Mouse (Mus musculus) embryonic facial prominence, embryonic 10.5 days (tissue): ENCODE measurements around the gene Inava. TPM values are rescaled to one million over a fixed set of nuclear protein-coding genes. Genes with fewer than 3 reads are reported as not detected.
A peak's percentile ranks its signal among the peaks of the same experiment; 100 is the strongest.

Experiments used
- DNase-seq: peaks from one replicate; pipeline ENCODE4 v3.0.0-alpha.2; 2017; ENCODE audit warnings: low spot score
- H3K27ac ChIP-seq: fragments of 300-500 bp; sonication (generic); replicated peaks from 2 replicates; pipeline ENCODE4 v1.5.1; 2016; ENCODE audit warnings: mild to moderate bottlenecking
- H3K27me3 ChIP-seq: fragments of 300-500 bp; sonication (generic); replicated peaks from 2 replicates; pipeline ENCODE4 v1.6.1; 2016; ENCODE audit warnings: low read depth, mild to moderate bottlenecking; ENCODE audit not compliant: poor library complexity, severe bottlenecking
- H3K36me3 ChIP-seq: fragments of 300-500 bp; sonication (generic); replicated peaks from 2 replicates; pipeline ENCODE4 v1.6.1; 2016; ENCODE audit warnings: mild to moderate bottlenecking, moderate library complexity
- H3K4me1 ChIP-seq: fragments of 300-500 bp; sonication (generic); 2 replicates; pipeline ENCODE4 v1.6.1; 2016
- H3K4me3 ChIP-seq: fragments of 300-500 bp; sonication (generic); 2 replicates; pipeline ENCODE4 v1.5.1; 2016; ENCODE audit warnings: mild to moderate bottlenecking, moderate library complexity
- H3K9me3 ChIP-seq: fragments of 300-500 bp; sonication (generic); 2 replicates; pipeline ENCODE4 v1.6.1; 2016; ENCODE audit warnings: mild to moderate bottlenecking
- WGBS: fragments of 180-500 bp; shearing (Covaris S2); methylation state at CpG from one replicate; pipeline ENCODE4 v1.1.7; 2016; 5-methylcytosine and 5-hydroxymethylcytosine counted together
- polyA plus RNA-seq: library from polyadenylated mRNA; unstranded; fragments of >200 nt; fragmentation: Nextera tagmentation; extraction: Ambion mirVana; gene quantifications from 2 replicates; pipeline ENCODE4 v1.2.1, GENCODE M21; 2016

Gene Inava
- polyA plus RNA-seq = 24.1 and 26.4 TPM in 2 replicates

DNA sequence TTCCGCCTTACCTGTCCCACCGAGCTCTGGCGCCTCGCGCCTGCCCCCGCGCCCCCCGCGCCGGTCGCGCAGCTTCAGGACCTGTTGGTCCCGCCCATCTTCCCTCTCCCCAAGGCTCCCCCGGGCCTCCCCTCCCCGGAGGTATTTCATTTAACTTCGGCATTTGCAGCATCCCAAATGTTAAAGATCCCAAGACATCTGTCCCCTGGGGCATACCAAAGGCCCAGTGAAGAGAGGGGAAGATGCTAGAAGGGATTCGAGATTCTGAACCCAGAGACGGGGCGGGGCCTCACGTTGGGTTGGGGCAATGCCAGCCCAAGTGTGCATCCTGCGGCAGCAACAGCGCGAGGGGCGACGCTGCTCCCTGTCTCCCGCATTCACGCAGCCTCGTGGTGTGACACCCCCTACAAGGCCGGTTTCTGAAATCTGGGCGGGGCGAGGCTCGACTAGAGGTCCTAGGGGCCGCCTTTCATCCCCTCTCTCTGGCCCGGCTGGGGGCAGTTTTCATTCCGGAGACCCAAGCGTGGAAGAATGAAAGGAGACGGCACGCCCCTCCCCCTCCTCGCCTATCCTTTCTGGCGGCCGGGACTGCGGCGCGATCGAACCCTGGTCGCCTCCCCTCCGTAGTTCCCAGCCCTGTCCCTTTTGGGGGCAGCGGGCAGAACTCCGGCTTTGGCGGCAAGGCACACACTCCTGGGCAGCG lies at the start of gene Inava:
Inava (minus strand) TSS at position 373 of the 703 bp plus-strand sequence.
- Histone ChIP-seq H3K9me3 (no peaks in the 10 kb centered on the region), H3K27ac (peak within 1 kb of the TSS; percentile 94), H3K27me3 (peaks cover 31% of the 10 kb centered on the region; the same call in 1 of the 2 replicates), H3K36me3 (no peaks in the 10 kb centered on the region), H3K4me3 (peak within 1 kb of the TSS; percentile 79), H3K4me1 (peaks cover 54% of the 10 kb centered on the region)
- peak; percentile 92 for DNase-seq
- under 1% methylated on average over 51 of the region's 51 CpGs for WGBS

DNA sequence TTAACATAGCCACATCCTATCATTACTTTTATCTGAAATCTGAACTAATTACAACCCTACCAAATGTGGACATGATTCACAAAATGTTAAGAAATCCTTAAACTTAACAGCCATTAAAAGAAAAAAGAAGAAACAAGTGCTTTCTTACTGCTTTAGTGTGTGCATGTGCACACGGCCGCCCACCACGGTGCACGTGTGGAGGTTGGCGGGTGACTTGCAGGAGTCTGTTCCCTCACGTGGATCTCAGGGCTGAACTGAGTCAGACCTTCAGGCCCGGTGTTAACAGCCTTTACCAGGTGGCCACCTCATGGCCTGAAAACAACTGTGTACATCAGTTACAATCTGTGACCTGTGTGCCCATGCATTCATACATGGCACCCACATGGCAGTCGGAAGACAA lies 43.3 kb upstream of the Inava start:
- peaks cover 99% of the 10 kb centered on the region for H3K36me3 ChIP-seq
- H3K4me1 ChIP-seq = no peaks in the 10 kb centered on the region
- H3K27me3 ChIP-seq = no peaks in the 10 kb centered on the region
- H3K9me3 ChIP-seq = no peaks in the 10 kb centered on the region
- no peak for DNase-seq
- H3K4me3 ChIP-seq = no peak overlapping the region
- H3K27ac ChIP-seq = no peak overlapping the region
- 92% methylated on average over 8 of the region's 8 CpGs for WGBS

DNA sequence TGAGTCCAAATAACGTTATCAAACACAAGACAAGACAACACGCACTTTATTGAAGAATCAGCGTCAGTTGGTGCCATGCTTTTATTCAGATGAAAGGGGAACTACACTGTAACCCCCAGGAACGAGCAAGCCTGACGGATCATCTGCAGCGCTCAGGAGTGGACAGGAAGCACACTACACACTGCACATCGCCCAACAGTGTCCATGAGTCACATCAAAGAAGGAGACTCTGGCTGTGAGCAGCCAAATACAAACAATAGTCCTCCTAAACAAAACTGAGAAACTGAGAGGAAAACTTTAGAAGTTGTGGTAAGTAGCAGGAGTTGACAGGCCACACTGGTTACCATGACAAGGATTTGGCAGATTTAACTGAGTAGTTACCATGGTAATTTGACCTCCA lies 34.2 kb upstream of the Inava start:
- no peak overlapping the region for H3K27ac ChIP-seq
- DNase-seq = no peak
- 85% methylated on average over 7 of the region's 7 CpGs for WGBS
- H3K9me3 ChIP-seq = no peaks in the 10 kb centered on the region
- H3K4me3 ChIP-seq = no peak overlapping the region
- peaks cover 49% of the 10 kb centered on the region for H3K36me3 ChIP-seq
- peaks cover 5% of the 10 kb centered on the region for H3K27me3 ChIP-seq
- no peaks in the 10 kb centered on the region for H3K4me1 ChIP-seq

DNA sequence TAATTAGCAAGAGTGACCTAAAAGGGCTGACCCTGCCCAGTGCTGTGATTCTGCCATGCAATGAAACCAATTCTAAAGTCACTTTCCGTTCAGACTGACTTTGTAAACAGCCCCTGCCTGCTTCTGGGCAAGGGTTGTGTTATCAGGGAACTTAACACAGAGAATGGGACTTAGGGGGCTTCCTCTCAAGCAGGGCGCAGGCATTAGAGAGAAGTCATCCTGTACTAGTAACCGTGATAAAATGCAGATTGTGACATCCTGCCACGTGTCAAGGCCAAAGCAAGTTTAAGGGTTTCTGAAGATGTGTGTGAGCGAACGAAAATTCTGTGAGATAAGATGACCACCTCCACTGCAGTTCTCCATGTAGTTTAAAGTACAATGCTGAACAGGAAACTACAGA lies 32.1 kb upstream of the Inava start:
- H3K9me3 ChIP-seq = no peaks in the 10 kb centered on the region
- 75% methylated on average over 6 of the region's 6 CpGs for WGBS
- peaks cover 9% of the 10 kb centered on the region; the same call in 1 of the 2 replicates for H3K4me1 ChIP-seq
- H3K36me3 ChIP-seq = peaks cover 28% of the 10 kb centered on the region
- peaks cover 26% of the 10 kb centered on the region for H3K27me3 ChIP-seq
- H3K27ac ChIP-seq = no peak overlapping the region
- DNase-seq = no peak
- H3K4me3 ChIP-seq = no peak overlapping the region

DNA sequence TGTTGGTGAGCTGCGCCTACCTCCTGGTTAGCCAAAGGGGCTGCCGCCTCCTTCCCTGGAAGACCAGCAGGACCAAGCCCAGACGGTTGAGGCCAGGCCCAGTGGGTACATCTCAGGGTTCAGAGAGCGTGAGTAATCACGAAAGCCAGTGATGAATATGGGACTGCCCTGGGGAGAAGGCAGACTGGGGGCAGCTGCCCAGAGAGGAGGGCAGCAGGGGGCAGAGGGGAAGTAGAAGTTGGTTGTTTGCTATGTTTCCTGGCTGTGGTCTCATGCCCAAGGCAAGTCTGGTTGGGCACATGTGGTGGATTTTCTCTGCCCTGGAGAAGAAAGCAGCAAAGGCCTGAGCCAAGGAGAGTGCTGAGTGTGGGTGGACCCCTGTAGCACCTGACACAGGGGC lies 29.3 kb upstream of the Inava start:
- 80% methylated on average over 5 of the region's 5 CpGs for WGBS
- H3K27me3 ChIP-seq = peaks cover 54% of the 10 kb centered on the region

DNA sequence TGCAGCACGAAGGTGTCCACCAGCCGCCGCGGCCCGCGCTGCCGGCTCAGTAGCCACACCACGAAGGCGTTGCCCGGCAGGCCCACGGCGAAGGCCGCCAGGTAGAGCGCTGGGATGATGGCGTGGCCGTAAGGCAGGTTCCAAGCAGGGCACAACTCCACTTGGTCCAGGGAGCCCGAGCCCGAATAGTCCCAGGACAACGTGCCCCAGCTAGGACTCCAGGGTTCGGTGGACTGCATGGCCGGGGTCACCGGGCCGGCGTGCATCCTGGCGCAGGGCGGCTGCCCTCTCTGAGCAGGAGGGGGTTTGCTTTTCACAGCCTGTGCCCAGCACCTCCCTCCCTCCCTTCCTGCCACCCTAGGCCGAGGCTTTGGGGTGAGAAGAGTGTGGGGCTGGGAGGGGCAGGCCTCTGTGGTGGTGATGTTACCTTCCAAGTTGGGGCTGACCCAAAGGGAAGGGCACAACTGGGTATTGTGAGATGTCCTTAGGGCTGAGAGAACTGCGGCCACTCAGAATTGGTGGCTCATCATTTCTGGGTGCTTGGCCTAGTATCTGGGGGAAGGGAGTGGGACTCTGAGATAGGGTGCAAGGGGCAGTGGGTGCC lies 26.7 kb upstream of the Inava start, which contains the start of gene Gpr25:
Gpr25 (minus strand) TSS at position 239 of the 604 bp plus-strand sequence.
- no peaks in the 10 kb centered on the region for H3K9me3 ChIP-seq
- peak within 1 kb of the TSS; percentile 61; the same call in 1 of the 2 replicates for H3K27ac ChIP-seq
- H3K27me3 ChIP-seq = peaks cover 79% of the 10 kb centered on the region
- 8% methylated on average over 28 of the region's 28 CpGs for WGBS
- H3K4me3 ChIP-seq = peak within 1 kb of the TSS; percentile 66
- H3K4me1 ChIP-seq = peaks cover 29% of the 10 kb centered on the region
- no peaks in the 10 kb centered on the region for H3K36me3 ChIP-seq
- DNase-seq = no peak

More for the DNA sequence above, 29.3 kb upstream of the Inava start:
- no peaks in the 10 kb centered on the region for H3K9me3 ChIP-seq
- H3K36me3 ChIP-seq = peaks cover 6% of the 10 kb centered on the region
- no peak overlapping the region for H3K27ac ChIP-seq
- DNase-seq = no peak
- H3K4me3 ChIP-seq = no peak overlapping the region
- H3K4me1 ChIP-seq = peaks cover 27% of the 10 kb centered on the region

DNA sequence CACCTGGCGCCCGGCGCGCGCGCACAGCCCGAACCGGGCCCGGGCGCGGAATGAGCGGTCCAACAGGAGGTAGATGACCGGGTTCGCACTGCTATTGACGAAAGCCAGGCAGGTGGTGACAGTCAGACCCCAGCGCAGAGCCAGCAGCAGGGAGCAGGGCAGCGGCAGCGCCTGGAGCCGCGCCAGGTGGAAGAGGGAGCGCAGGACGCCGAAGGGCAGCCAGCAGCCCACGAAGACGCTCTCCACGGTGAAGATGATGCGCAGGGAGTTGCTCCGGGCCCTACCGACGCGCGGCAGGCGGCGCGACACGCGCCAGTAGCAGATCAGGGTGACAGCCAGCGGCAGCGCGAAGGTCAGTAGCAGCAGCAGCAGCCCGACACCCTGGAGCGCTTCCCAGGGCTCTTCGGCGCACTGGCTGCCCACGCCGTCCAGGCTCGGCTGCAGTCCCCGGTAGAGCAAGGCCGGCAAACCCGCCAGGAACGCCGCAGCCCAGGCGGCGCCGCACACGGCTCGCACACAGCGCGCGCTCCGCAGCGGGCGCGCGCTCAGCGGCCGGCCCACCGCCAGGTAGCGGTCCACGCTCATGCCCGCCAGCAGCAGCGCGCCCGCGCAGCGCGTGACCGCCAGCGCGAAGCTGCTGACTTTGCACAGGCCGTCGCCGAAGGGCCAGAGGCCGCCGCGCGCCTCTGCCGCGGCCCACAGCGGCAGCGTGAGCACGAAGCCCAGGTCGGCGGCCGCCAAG lies 26.0 kb upstream of the Inava start:
- DNase-seq = peak; percentile 76
- Histone ChIP-seq H3K36me3 (no peaks in the 10 kb centered on the region), H3K27ac (peak overlapping the region; percentile 61; the same call in 1 of the 2 replicates), H3K4me3 (peak overlapping the region; percentile 66), H3K9me3 (no peaks in the 10 kb centered on the region), H3K4me1 (peaks cover 36% of the 10 kb centered on the region), H3K27me3 (peaks cover 83% of the 10 kb centered on the region)
- WGBS = under 1% methylated on average over 95 of the region's 95 CpGs

DNA sequence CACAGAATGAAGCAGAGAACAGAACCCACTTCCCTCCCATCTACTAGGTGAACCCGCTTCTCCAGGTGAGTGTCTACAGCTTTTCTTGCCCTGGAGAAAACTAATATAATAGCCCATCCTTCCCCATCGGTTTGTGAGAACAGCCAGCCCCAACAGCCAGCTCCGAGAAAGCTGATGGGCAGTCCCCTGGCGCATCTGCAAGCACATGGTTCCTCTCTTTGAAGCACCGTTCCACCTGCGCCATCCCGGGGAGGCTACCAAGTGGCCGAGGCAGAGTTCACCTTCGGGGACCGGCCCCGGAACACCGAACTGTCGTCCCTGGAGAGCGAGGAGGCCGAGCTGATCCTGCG lies 25.5 kb upstream of the Inava start:
- DNase-seq = no peak
- no peaks in the 10 kb centered on the region for H3K36me3 ChIP-seq
- WGBS = 2% methylated on average over 16 of the region's 16 CpGs
- no peaks in the 10 kb centered on the region for H3K9me3 ChIP-seq
- peaks cover 83% of the 10 kb centered on the region for H3K27me3 ChIP-seq
- no peak overlapping the region for H3K27ac ChIP-seq
- peaks cover 39% of the 10 kb centered on the region for H3K4me1 ChIP-seq
- peak overlapping the region; percentile 66 for H3K4me3 ChIP-seq

DNA sequence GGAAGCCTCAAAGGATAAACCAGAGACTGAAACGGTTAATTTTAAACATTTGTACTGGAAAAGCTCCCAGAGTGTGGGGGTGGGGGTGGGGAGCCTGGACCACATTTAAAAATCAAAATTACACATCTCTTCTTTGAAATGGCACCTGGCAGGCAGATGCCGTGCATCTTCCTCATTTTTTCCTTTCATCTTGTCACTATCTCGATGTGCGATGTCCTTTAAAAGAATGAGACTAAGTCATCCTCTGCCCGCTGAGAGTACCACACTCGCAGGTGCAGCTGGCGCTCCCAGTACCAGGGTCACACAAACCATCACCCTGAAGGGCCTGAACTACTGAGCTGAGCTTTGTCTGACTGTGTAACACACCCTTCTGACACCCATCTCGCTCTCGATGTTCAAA lies 24.4 kb upstream of the Inava start:
- DNase-seq = no peak
- Histone ChIP-seq H3K27me3 (peaks cover 83% of the 10 kb centered on the region), H3K9me3 (no peaks in the 10 kb centered on the region), H3K4me1 (peaks cover 41% of the 10 kb centered on the region), H3K4me3 (no peak overlapping the region), H3K27ac (no peak overlapping the region), H3K36me3 (no peaks in the 10 kb centered on the region)
- WGBS = 72% methylated on average over 9 of the region's 9 CpGs

DNA sequence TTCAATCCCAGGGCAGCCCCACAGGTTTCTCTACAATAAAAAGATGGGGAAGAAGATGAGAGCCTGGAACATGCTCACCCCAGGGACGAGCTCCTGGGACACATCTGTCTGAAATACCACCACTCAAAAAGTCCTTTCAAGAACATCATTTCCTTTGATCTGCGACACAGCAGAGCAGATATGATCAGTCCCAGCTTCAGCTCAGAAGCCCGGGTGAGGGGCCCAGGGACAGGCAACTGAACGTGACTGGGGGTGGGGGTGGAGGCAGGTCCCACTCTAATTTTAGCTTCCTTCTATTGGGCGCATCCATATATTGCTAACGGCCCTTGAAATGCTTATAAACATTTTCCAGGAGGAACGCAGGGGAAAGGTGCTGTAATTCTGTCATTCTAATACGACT lies 21.6 kb upstream of the Inava start:
- Histone ChIP-seq H3K27me3 (peaks cover 57% of the 10 kb centered on the region), H3K27ac (no peak overlapping the region), H3K4me3 (no peak overlapping the region), H3K36me3 (no peaks in the 10 kb centered on the region), H3K9me3 (no peaks in the 10 kb centered on the region), H3K4me1 (peaks cover 28% of the 10 kb centered on the region)
- WGBS = 50% methylated on average over 8 of the region's 8 CpGs
- no peak for DNase-seq

DNA sequence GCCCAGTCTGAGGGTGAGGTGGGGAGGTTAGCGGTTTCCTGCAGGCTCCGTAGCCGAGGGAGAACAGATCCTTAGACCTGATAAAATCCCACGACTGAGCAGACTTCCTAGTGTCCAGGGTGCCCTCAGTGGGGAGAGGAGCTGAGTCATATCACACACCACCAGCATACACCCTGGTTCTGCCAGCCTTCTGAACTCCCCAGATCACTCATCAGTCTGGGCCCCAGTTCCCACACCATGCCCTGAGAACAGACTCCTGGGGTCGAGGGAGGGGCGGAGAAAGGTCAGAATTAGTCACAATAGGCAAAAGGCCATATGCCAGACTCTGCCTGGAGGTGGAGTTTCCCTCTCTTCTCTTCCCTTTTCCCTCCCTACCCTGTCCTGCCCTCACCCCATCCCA lies 21.1 kb upstream of the Inava start:
- WGBS = 43% methylated on average over 6 of the region's 6 CpGs
- no peak overlapping the region for H3K27ac ChIP-seq
- no peak overlapping the region for H3K4me3 ChIP-seq
- no peaks in the 10 kb centered on the region for H3K9me3 ChIP-seq
- no peaks in the 10 kb centered on the region for H3K36me3 ChIP-seq
- H3K27me3 ChIP-seq = peaks cover 52% of the 10 kb centered on the region
- no peak for DNase-seq
- H3K4me1 ChIP-seq = peaks cover 23% of the 10 kb centered on the region

DNA sequence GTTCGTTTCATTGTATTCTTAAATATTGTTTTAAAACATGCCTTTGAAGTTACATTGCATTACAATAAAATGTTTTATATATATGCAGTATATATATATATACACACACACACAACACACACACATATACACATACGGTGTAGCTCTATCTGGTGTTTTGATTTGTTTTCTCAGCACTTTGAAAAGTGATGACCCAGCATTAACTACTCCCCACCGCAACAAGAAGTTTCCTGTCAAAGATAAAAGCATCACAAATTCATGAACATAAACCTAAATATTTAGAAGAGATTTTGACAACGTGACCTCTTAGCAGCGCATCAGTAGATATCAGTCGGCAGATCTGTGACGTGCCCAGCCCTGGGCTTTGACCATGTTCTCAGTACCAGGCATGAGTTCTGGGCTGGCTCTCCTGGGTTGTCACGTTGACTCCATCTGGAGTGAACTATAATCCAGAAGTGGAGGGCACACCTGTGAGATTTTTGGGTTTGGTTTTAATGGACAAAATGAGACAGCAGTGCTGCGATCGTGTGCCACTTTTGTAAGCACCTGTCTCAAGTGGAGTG lies 20.5 kb upstream of the Inava start:
- peaks cover 17% of the 10 kb centered on the region for H3K4me1 ChIP-seq
- H3K9me3 ChIP-seq = no peaks in the 10 kb centered on the region
- no peak for DNase-seq
- H3K4me3 ChIP-seq = no peak overlapping the region
- no peaks in the 10 kb centered on the region for H3K36me3 ChIP-seq
- 85% methylated on average over 10 of the region's 10 CpGs for WGBS
- no peak overlapping the region for H3K27ac ChIP-seq
- H3K27me3 ChIP-seq = peaks cover 46% of the 10 kb centered on the region
